Mouse (Mus musculus) neutrophil, adult 5-6 weeks (primary cell): ENCODE results near the gene Eif5a2. TPM values are rescaled to one million over a fixed set of nuclear protein-coding genes. Genes with fewer than 3 reads are reported as not detected.

Experiments
- ATAC-seq: fragments of 151-379, 151-347 bp; 2 replicates; pipeline ENCODE4 v1.8.0; 2017; ENCODE audit warnings: mild to moderate bottlenecking, moderate TSS enrichment; ENCODE audit not compliant: insufficient number of reproducible peaks, poor library complexity, low FRiP score, severe bottlenecking; ENCODE audit errors: extremely low read depth
- total RNA-seq: library from RNA; stranded (forward); fragments of 200-1000 nt; gene quantifications from 2 replicates; pipeline ENCODE4 v1.2.3, GENCODE M21; 2017

The Eif5a2 gene
- total RNA-seq, 1 experiment from 2014 or later = 3.7 TPM

GRCm38 (mm10) chr3:28805301-28806097 is 24.4 kb downstream of the Eif5a2 start, which contains the start of gene Rpl22l1:
Rpl22l1 (plus strand) TSS chr3:28805436.
- ATAC-seq = peak; percentile 98

GRCm38 (mm10) chr3:28808039-28808643 is 27.1 kb downstream of the Eif5a2 start:
- ATAC-seq = no peak

GRCm38 (mm10) chr3:28811441-28811840 is 30.4 kb downstream of the Eif5a2 start:
- ATAC-seq = no peak

- ATAC-seq = peak; percentile 71; the same call in 1 of the 2 replicates
Observed at GRCm38 (mm10) chr3:28814361-28814760, 33.3 kb downstream of the Eif5a2 start.

- no peak for ATAC-seq
Observed at GRCm38 (mm10) chr3:28816010-28816540, 35.0 kb downstream of the Eif5a2 start.

GRCm38 (mm10) chr3:28826272-28826671 is 45.2 kb downstream of the Eif5a2 start:
- ATAC-seq = no peak

- ATAC-seq = no peak
Observed at GRCm38 (mm10) chr3:28827605-28828004, 46.5 kb downstream of the Eif5a2 start.

GRCm38 (mm10) chr3:28829454-28829853 is 48.4 kb downstream of the Eif5a2 start:
- no peak for ATAC-seq

- no peak for ATAC-seq
Observed at GRCm38 (mm10) chr3:28836796-28837371, 55.8 kb downstream of the Eif5a2 start.

GRCm38 (mm10) chr3:28841886-28842649 is 61.0 kb downstream of the Eif5a2 start:
- no peak for ATAC-seq

- no peak for ATAC-seq
Observed at GRCm38 (mm10) chr3:28843231-28843630, 62.2 kb downstream of the Eif5a2 start.

GRCm38 (mm10) chr3:28847115-28847514 is 66.0 kb downstream of the Eif5a2 start:
- ATAC-seq = no peak

Other genes with a start within 250 kb of the Eif5a2 start
- gene Slc2a2, start 83.4 kb upstream of the Eif5a2 start, total RNA-seq = not detected in 2 replicates
- gene Rpl22l1, start 24.2 kb downstream of the Eif5a2 start, total RNA-seq = 76.9 and 79.0 TPM in 2 replicates
- gene Gm1527, start 111.3 kb downstream of the Eif5a2 start, total RNA-seq = not detected in 2 replicates